Mouse (Mus musculus) fibroblast of lung, adult 2 months (primary cell): ENCODE data around the gene Prrxl1.

Experiments
- DNase-seq: peaks from one replicate; pipeline ENCODE4 v3.0.0-alpha.2; 2011; ENCODE audit warnings: low read depth

Gene Prrxl1

DNA sequence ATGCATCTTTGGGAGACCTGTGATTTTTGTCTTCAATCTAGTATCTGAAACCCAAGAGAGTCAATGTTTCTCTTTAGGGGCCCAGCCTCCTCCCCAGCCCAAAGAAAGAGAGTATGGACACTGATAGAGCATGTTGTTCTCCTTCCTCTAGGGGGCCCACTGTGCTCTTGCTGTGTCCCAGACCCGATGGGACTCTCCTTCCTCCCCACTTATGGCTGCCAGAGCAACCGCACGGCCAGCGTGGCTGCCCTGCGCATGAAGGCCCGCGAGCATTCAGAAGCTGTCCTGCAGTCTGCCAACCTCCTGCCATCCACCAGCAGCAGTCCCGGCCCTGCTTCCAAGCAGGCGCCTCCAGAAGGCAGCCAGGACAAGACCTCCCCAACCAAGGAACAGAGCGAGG, 29.4 kb downstream of the Prrxl1 start:
- DNase-seq, result no peak

DNA sequence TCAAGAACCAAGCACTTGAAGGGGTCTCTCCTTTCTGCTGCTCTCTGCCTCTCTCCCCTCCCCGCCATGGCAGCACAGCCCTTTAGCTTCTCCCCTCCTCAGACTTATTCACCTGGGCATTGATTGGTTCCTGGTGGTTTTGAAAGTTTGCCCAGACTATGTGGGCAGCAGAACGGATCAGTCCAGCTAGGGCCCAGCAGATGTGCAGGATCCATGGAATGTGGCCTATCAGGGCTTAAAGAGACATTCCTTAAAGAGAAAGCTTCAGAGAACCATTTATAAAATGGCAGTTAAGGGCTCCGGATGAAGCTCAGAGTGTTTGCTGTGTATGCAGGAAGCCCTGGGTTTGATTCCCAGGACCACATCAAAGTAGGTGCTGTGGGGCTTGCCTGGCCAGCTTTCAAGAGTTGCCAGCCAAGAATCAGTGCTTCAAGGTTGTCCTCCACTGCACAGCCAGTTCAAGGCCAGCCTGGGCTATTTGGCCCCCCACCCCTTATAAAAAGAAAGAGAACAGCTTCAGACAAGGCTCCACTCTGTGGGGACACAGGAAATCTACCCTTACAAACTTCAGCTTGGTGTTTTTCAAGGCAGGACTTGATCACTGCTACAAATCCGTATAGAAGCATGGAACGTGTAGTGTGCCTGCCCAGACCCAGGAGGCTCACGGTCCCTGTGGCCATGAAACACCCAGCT, 33.8 kb downstream of the Prrxl1 start:
- DNase-seq, result no peak

DNA sequence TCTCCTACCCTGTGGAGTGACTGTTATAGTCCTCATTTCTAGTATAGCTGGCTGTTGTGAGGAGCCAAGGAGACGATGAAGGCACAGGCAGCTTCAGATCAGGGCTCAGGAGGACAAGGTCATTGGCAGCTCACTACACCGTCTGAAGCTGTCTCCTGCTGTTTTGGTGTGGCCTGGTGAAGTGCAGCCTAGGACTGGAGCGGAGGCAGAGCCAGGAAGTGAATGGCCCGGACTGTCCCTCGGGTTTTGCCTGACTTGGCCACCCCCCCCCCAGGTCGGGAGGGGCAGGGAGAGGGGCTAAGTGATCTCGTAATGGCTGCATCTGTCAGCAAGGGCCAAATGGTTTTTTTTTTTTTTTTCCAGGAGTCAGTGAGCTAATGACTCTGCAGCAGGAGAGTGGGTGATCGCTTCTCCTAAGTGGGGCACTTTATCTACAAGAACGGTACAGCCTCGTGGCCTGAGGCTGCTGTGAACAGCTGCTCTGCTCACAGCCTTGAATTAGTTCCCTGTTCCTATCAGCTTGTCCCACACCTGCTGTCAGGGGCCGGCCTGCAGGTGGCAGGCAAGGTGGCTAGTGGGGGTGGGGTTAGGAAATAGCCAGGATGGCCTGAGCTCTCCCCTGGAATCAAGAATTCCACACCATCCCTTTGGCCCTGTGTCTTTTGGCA, 34.9 kb downstream of the Prrxl1 start:
- DNase-seq, result no peak

DNA sequence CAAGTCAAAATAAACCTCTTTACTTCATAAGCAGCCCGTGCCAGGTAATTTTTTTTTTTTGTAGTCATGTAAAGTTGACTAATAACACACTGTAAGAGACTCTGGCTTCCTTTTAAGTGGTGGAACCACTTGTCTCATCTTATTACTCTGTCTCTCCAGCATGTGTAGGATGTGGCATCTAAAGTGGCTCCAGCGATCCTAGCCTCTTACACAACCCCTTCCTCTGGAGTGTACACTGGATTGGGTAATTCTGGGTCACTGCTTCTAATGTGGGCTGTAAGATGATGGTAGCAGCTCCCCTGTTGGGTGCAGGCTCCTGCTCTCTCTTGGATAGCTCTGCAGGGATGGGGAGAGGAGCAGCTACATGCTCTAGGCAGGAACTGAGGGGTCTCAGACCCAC, 39.3 kb downstream of the Prrxl1 start:
- DNase-seq, result no peak

DNA sequence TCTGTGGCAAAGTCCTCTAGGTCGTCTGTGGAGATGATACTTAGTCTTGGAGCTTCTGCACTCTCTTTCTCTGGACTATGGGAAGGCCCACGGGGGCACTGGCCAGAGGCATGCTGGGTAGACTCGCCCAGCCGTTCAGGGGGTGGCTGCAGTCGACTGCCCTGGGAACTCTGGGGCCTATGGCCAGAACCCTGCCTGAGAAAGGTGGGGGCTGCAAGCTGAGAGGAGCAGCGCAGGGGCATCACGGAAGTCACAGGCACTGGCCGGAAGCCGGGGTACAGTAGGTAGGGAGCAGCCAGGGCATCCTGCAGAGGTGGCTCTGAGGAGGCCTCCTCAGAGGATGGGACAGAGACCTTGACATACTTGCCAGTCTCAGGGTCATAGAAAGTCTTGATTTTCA, 60.6 kb downstream of the Prrxl1 start:
- no peak for DNase-seq

DNA sequence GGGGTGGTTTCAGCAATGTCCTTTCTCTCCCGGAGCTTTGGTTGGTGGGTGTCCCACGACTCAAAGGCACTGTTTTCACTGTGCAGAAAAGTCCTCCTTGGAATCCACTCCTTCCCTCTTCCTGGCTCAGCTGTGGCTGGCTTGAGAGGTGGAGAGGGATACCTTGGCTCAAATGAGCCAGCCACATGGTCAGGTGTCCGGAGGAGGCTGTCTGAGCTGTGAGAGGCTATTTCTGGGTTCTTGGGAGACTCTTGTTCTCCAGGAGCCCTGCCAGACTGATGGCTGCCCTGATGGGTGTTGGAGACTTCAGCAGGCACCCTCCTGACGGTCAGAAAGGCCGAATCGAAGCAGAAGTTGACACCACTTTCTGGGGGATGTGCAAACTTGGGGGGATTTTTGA, 63.9 kb downstream of the Prrxl1 start:
- no peak for DNase-seq

DNA sequence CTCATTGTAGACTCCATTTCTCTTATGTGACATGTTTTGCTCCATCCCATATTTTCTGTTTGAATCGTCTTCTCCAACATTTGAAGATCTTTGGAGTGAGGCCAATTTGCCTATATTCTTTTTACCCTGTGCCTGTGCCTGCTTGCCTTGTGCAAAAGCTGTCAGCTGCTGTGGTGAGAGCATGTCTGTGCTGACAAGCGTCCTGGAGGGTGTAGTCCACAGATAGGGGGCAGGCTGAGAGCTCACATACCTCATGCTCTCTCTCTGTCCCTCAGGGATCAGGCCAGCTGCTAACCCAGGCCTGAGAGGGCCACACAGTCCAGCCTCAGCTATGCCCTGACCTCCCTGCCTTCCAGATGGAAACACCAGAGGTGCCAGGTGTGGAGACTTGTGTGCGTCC, 74.0 kb downstream of the Prrxl1 start:
- no peak for DNase-seq

DNA sequence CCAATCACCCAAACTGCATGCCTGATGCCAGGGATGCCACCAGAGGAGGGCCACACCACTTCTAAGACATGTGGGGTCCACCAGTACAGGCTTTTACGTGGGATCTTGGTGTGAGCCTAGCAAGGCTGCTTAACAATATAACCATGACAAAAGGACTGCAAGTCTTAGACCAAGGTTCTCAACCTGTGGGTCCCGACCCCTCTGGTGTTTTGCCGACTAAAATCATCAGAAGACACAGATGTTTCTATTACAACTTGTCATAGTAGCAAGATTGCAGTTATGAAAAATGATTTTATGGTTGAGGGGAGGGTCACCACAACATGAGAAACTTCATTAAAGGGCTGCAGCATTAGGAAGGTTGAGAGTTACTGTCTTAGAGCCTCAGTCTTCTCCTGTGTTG, 79.4 kb downstream of the Prrxl1 start:
- no peak for DNase-seq

DNA sequence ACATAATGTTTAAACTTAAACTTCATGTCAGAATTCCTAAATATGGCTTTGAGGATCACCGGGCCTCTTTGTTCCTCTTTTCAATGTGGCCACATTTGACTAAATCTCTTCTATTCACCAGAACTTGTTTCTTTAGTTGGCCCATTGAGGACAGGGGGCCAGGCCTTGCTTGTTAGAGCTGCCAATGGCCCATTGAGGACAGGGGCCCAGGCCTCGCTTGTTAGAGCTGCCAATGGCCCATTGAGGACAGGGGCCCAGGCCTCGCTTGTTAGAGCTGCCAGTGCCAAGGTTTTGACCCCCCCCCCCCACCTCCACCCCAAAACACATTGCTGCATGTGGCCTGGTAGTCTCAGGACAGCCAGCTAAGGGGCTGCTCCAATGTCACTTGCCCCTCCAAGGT, 82.4 kb downstream of the Prrxl1 start:
- DNase-seq, result no peak

DNA sequence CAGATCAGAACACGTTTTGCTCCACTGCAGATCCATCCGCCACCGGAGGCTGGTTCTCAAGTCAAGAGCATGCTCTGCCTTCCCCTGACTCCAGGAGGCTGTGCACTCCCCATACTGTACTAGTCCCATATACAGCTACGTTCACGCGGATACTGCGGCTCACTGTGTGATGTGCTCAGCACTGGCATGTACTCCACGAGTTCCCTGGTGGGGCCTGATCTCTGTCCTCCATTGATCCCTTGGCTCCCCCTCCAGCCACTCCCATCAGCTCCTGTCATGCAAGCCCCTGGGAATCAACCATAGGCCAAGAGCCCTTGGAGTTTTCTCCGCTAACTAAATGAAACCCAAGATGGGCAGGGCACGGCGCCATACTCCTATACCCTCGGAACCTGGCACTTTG, 83.3 kb downstream of the Prrxl1 start:
- no peak for DNase-seq

DNA sequence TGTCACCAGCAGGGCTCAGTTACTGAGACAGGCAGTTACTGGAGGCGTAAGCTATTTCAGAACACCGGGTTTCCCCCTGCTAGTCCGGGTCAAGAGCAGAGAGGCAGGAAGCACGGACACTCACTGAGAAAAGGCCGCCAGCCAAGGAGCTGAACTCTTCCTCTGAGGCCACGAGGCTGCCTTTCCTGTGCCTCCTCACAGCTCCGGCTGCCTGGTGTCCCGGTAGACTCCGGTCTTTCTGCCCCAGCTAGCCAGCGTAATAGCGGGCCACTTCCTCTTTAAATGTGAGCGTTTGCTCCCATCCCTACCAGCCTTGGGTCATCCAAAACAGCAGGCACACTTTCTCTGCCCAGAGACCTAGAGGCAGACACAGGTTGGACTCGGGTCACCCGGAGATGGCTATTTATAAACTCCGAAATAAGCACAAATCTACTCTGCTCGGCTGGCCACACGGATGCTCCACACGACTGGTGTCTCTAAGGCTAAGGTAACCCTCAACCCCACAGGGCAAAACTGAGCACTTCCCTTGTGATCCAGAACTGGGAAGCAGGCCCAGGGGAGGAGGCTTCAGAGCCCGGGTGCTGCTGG, 84.1 kb downstream of the Prrxl1 start:
- DNase-seq, result no peak

DNA sequence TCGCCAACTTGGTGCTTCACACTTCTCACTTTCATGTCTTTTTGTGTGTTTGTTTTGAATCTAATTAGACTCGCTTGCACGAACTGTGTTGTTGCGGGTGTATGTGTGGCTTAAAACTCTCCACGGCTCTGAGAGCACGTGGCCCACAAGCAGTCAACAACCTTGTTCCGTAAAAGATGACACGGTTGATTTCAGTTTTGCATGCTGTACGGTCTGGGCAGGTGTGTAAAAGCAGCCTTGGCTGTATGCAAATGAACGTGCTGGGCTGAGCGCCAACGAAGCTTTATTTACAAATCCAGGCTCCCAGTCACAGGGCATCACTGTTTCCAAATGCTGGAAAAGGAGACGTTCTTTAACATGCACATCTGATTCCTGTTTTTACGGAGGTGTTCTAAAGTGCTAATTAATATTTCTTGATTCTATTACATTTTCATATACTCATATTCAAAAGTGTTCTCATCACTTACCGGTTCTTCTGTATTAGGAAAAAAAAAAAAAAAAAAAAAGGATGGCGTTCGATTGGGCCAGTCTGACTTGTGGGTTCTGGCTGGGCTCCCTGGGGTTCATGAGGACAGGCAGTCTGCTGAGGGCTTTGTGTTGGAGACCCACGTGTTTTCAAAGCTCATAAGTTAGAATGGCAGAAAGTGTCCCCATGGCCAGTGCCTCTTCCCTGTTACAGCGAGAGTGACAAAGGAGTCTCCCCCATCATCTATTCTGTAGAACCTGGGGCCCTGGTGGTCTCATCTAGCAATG, 85.0 kb downstream of the Prrxl1 start:
- DNase-seq, result no peak

DNA sequence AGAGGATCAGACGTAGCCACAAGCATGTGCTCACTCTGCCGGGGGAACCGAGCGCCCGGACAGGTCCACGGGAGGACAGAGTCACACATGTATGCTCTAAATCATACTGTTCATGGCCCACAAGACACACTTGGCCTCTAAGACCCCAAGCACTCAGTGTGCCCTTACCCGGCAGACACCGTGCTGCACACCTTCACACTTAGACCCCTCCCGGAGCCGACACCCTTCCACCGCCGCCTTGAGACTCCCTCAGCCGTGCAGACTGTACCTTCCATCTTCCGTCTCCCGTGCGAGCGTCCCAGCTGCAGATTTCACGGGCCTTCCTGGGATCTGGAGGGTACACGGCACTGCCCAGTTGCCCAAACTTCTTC, 85.5 kb downstream of the Prrxl1 start:
- DNase-seq, result no peak

DNA sequence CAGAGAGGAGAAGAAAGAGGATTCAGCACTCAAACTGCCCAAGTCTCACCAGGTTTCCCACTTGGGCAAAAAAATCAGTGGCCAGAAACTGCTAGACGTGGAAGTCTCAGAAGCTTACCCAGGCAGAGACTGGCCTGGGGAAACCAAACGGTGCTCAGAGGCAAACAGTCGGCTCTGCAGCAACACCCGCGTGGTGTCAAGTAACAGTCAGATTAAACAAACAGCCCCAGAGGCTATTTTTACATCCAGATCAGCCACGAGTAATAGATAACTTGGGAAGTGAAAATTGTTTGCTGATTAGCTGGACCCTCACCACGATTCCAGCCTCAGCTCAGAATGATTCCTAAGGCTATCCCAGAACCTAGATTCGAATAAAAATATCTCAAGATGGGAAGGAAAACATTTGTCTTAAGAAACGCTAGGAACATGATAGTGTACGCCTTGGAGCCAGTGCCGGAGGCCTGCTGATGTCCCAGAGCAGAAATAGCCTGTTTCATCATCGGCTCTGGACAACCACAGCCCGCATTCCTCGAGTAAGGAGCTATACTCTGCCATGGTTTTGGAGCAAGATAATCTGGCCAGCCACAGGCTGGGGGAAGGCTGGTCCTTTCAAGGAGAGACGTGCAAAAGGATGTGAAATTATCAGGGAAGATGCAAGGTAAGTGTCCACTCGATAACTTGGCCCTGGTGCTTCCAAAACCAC, 86.1 kb downstream of the Prrxl1 start, which contains the start of gene 3425401B19Rik:
3425401B19Rik (minus strand) TSS at position 170 of the 703 bp plus-strand sequence.
- DNase-seq, result no peak

DNA sequence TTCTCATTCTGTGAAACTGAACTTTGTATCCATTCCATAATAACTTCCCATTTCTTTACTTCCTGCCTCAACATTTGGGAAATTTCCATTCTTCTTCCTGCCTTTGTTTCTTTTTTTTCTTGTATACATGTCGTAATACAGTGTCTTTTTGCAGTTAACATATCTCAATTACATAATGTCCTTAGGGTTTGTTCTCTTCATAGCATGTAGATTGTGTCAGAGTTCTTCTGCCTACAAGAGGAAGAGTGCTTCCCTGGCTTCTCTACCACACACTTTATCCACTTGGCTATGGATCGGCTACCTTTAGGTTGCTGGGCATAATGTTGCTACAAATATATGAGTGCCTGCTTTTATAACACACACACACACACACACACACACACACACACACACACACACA, 96.7 kb downstream of the Prrxl1 start:
- no peak for DNase-seq

DNA sequence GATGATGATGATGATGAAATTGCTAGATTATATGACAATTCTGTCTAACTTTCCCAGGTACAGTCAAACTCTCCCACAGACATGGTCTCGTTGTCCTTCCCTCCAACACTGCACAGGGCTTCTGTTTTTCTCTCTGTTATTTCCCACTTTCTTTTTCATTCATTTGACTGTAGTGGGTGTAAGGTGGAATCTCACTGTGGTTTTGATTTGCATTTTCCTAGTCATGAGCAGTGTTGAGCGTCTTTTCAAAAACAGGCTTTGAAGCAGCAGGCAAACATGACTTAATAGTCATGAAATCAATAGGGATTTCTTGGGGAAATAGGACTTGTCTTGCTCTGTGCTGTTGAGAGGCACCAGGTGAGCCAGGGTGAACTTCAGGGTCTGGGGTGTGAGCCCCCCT, 97.1 kb downstream of the Prrxl1 start:
- no peak for DNase-seq

DNA sequence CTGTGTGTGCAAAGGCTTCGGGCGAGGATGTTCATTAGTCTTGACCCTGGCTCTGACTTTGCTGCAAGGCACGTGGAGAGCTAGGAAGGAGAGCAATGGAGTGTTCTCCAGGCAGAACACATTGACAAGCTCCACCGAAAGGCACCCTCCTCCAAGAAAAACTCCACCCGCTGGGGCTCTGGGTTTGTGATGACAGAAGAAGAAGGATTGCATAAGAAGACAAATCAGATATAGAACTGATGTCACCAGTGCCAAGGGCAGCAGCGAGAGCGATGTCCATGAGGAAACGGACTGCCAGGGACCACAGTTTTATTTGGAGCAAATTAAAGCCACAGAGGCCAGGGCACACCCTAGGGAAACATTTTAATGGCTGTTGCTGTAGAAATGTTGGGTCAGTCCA, 98.6 kb downstream of the Prrxl1 start:
- DNase-seq, result no peak

DNA sequence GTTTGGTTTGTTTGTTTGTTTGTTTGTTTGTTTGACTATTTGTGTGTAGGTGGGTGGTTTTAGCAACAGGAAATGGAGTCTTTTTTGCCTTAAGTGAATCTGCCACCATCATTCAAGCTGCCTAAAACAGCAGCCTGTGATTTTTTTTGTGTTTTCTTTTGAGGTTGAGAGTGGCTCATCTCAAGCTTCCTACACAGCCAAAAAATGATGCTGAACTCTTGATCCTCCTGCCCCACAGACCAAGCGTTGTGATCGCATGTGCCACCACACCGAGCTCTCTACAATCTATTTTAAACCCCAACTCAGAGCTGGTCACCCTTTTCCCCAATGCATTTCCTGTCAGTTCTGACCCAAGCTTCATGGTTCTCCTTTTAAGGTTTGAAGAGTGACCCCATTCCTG, 99.3 kb downstream of the Prrxl1 start:
- DNase-seq, result no peak
